Mouse (Mus musculus) ES-E14 (cell line): ENCODE measurements around the gene Cyfip2.

Source experiments
- HCFC1 ChIP-seq: IDR thresholded peaks from 2 replicates; pipeline ENCODE4 v1.6.1; 2012; ENCODE audit warnings: low read length, inconsistent platforms, borderline replicate concordance; ENCODE audit not compliant: insufficient read depth
- ZNF384 ChIP-seq: IDR thresholded peaks from 2 replicates; pipeline ENCODE4 v1.6.1; 2012; ENCODE audit warnings: low read depth, low read length, inconsistent platforms

- TF ChIP-seq HCFC1 = no peak
- no peak for TF ChIP-seq ZNF384
Observed at GRCm38 (mm10) chr11:46360991-46361665, 48.5 kb upstream of the Cyfip2 start.
